Mouse (Mus musculus) ovary, adult 18-20 months (tissue): ENCODE results near the gene Snhg11.

Experiments used
- DNase-seq: peaks from one replicate; pipeline ENCODE4 v3.0.0; 2022; ENCODE audit warnings: low spot score, mixed read lengths

The Snhg11 gene

DNA sequence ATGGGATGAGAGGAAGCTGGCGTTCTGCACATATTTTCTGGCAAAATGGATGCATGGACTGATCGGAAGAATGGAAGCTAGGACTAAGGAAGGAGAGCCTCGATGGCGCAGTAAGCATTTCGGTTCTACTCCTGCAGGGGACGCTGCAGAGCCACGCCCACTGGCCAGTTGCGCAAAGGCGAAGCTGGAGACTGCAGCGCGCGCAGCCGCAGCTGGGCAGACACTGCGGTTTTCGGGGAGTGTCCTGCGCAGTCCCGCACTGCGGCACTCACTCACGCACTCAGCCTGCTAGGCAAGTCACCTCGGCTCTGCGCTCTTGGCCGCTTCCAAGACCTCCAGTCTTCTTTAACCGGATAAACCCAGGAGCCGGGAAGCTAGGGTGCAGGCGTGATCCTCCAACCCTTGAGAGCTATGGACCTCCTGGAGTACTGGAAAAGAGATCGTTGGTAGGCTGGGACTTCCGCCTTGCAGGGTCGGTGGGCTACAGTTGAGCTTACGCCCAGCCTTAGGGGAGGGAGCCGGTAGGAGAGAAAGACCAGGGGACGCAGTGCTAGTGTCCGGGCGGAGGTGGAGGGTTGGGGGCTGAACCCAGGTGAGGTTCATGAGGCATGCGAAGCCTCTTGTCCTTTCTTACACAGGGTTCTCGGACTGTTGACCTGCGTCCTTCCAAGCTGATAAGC lies at the start of gene Snhg11:
Gene Snhg11 (plus strand): TSS at position 196 of the 680 bp plus-strand sequence.
- DNase-seq = no peak

- no peak for DNase-seq
Measured at GRCm38 (mm10) chr2:158334356-158334755, 41.1 kb upstream of the Snhg11 start.

GRCm38 (mm10) chr2:158337698-158338097 lies 37.7 kb upstream of the Snhg11 start:
- DNase-seq = no peak

DNA sequence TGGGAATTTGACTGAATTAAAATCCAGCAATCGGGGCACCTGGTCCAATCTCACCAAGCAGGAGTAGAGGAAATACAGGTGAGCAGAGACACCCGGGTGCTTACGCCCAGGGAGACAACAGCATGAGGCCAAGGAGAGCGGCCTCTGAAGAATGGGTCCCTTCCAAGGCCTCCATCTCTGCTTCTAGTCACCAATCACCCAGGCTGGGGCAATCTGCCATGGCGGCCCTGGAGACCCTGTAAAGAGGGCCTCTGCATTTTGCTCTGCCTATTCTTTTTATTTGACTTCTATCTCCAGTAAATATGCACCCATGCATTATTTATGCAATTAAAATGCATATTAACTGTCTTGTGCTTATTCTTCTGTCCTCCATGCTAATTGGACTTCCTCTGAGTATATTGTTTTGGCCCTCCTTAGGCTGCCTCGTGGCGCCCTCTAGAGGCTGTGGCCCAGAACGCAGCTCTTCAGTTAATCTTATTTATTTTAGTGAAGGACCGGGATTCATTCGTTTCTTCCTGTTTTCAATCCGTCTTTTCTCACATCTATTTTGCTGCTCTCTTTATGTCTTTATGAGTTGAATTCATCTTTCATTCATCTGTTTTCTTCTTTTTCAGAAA lies 35.4 kb upstream of the Snhg11 start:
- DNase-seq = no peak

- no peak for DNase-seq
Measured at GRCm38 (mm10) chr2:158341324-158341723, 34.1 kb upstream of the Snhg11 start.

DNA sequence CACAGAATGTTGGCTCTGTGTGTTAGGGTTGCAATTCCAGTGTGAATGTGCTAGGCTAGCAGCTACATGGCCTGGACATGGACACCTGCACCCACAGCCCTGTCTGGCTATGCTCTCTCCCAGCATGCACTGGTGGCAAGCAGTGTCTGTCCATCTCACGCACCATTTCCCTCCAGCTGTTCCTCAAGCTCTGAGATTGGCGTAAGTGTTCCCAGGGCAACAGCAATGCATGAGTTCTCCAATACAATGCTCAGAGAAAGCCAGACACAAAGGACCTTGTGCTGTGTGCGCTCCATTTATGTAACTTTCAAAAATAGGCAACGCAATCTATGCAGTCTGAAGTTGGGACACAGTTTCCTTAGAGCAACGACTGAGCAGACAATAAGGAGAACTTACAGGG lies 31.9 kb upstream of the Snhg11 start:
- no peak for DNase-seq

DNA sequence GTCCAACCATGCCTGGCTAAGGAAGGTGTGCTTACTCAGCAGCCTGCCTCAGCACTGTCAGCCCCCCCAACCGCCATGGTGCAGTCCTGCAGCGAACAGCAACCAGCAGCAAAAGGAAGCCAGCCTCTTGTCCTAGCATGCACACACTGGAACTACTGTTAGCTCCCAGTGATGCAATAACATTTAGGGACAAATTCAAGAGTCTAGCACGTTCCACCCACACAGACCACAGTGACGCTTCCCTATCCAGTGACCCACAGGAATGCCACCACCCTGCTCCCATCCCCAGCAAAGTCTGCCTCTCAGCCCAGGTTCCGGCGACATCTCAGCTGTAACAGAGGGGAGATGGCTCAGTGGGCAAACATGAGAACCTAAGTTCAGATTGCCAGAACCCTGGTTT lies 29.0 kb upstream of the Snhg11 start:
- DNase-seq = no peak

GRCm38 (mm10) chr2:158347868-158348267 lies 27.6 kb upstream of the Snhg11 start:
- no peak for DNase-seq

GRCm38 (mm10) chr2:158352801-158353520 lies 22.5 kb upstream of the Snhg11 start:
- DNase-seq = no peak

DNA sequence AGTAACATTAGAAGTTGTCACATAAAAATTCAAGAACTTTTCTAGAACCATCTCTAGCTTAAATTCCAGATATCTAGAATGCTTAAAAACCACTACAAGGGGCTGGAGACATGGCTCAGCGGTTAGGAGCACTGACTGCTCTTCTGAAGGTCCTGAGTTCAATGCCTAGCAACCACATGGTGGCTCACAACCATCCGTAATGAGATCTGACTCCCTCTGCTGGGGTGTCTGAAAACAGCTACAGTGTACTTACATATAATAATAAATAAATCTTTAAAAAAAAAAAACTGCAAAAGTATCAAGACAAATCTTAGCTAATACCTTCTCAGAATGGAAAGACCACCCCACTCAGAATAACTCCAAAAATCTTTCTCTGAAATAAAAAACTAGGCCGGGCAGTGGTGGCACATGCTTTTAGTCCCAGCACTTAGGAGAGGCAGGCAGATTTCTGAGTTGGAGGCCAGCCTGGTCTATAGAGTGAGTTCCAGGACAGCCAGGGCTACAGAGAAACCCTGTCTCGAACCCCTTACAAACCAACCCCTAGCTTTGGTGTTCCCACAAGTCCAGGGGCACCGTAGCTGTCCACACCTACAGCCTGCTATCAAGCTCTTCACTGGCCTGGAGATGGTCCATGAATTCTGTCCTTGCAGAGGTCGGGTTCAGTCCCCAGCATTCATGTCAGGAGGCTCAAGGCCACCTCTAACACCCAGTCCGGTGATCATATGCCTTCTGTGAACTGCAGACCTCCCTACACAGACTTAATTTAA lies 20.9 kb upstream of the Snhg11 start:
- no peak for DNase-seq

DNA sequence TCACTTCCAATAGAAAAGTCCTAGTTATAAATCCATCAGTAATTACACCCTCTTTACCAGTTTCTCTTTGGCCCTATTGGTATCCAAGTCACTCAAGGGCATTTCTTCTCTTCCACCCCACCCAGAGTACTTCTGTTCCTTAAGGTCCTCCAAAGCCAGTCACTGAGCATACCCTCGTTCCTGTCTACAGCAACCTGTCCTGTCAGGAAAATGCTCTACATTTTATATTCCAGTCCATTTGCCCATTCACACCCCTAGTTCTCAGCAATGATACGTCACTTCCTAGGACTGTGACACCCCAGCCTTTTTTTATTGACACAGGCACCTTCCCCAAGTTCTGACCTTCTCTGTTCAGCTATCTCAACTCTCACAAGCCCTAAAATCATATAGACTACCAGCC lies 20.2 kb upstream of the Snhg11 start:
- DNase-seq = no peak

GRCm38 (mm10) chr2:158356121-158356520 lies 19.3 kb upstream of the Snhg11 start:
- DNase-seq = no peak

GRCm38 (mm10) chr2:158359757-158360620 lies 15.4 kb upstream of the Snhg11 start:
- DNase-seq = no peak

- DNase-seq = peak; percentile 74
Measured at GRCm38 (mm10) chr2:158360873-158361677, 14.4 kb upstream of the Snhg11 start.

DNA sequence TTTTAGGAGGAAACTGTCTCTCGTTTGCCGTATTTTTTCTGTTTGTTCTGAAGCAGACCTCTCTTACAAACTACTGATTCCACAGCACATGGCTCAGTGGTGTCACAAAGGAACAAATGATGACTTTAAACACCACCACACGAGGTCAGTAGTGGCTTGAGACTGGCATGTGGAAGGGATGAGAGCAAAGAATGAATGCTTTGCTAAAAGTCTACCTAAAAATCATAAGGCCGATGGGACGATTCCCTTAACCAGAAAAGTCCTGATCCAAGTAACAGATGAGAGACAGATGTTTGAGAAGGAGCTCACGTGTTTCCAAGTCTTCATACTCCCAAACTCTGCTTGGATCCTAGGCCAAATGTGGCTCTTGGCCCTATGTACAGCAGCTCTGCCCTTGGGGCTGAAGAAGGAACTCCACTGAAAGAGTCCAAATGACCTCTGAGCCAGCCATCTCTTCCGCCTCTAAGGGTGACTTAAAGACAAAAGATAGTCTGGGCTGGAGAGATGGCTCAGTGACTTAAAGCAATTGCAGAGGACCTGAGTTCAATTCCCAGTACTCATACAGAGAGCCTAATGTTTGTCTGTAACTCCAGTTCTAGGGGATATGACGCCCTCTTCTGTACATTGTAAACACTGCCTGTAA lies 13.6 kb upstream of the Snhg11 start:
- DNase-seq = no peak

- DNase-seq = no peak
Measured at GRCm38 (mm10) chr2:158364175-158364574, 11.3 kb upstream of the Snhg11 start.

DNA sequence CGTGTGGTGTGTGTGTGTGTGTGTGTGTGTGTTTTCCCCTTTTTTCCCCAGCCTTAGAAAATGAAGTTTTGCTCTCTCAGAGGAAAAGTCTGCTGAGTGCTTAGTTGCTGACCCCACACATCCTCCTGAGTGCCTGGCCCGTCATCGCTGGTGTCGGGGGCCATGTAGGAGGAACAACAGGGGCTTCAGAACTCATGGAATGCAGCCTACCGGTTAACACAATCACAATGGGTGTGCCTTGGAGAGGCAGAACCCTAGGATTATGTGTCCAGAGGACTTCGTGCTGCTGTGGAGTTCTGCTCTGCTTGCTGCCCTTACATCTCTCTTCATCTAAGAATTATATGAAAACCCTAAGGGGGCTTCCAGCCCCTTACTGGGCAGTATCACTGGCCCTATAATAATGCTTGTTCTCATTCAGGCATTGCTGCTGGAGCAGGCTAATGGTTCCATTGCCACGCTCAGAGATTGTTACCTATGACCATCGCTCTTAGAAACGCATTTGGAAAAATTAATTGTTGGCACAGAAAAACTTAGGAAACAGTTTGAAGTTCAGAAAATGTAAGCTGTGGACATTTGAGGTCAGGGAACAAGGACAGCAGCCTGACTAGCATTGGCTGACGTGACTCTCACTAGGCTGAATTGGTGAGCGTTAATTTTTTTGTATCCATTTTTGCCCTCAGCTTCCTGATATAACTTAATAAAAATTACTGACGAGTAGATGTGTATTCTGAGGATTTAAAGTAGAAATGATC lies 10.2 kb upstream of the Snhg11 start:
- no peak for DNase-seq

DNA sequence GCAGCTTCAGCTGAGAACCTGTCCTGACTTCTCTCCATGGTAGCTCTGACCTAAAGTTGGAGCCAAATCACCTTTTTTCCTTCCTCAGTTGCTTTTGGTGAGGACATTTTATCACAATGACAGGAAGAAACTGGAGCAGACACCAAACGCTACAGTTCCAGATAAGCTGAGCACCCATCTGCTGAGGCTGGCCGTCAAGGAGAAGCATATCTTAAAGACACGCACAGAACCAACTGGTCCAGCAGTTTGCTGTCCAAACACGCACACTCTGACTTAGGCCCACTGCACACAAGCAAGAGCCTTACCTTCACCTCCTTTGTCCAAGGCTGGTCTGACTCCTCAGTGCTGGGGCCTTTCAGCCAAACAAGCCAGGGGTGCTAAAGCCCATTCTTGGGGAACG lies 7.8 kb upstream of the Snhg11 start:
- no peak for DNase-seq

GRCm38 (mm10) chr2:158368313-158368712 lies 7.1 kb upstream of the Snhg11 start:
- DNase-seq = no peak
